Mouse (Mus musculus): ENCODE results near the gene Eif4e. TPM values are rescaled to one million over a fixed set of nuclear protein-coding genes. Genes with fewer than 3 reads are reported as not detected.

The Eif4e gene
- polyA plus RNA-seq, 1 experiment = 5.4 TPM

DNA sequence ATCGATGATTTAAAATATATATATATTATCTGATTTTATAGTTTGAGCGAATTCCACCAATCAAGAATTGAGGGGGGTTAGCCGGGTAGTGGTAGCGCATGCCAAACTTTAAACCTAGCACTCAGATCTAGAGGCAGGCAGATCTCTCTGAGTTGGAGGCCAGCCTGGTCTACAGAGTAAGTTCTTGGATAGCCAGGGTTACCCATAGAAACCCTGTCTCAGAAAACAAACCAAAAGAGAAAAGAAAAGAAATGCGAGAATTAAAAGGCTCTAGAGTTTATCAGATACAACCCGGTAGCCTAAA lies 36.0 kb upstream of the Eif4e start:
- H3K36me3 ChIP-seq (ENCODE audit: control insufficient read depth, insufficient read depth, low read length) = peaks cover under 1% of the 10 kb centered on the region; the same call in 1 of the 2 replicates
- H3K27ac ChIP-seq (ENCODE audit: insufficient read depth, low read depth, low read length) = no peak overlapping the region
- 11% methylated on average over 6 of the region's 6 CpGs for WGBS
- TF ChIP-seq POLR2A (IDR thresholded peaks at IDR 0.05; ENCODE audit: low read depth, low read length) = no peak
- no peak overlapping the region for H3K4me3 ChIP-seq (ENCODE audit: low read depth, low read length)
- H3K27me3 ChIP-seq (ENCODE audit: control insufficient read depth, insufficient read depth, low read length) = no peaks in the 10 kb centered on the region
- no peaks in the 10 kb centered on the region for H3K4me1 ChIP-seq (ENCODE audit: control insufficient read depth, insufficient read depth, insufficient read length, low read length)

DNA sequence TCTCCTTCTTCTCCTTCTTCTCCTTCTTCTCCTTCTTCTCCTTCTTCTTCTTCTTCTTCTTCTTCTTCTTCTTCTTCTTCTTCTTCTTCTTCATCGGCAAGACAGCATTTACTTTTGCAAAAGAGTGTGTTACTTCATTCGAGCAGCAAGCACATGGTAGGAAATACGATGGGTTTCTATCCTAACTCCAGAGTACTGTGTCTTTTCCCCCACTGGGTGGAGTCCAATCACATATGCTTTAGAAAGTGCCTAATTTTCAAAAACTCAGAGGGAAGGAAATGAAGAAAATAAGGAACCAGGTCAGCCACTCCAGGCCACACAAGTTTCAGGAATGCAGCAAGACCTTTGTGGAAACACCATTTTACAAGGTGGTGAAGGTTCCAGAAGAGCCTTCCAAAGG lies 32.3 kb upstream of the Eif4e start:
- Histone ChIP-seq H3K4me3 (ENCODE audit: low read depth, low read length) (no peak overlapping the region), H3K27ac (ENCODE audit: insufficient read depth, low read depth, low read length) (no peak overlapping the region), H3K36me3 (ENCODE audit: control insufficient read depth, insufficient read depth, low read length) (no peaks in the 10 kb centered on the region), H3K27me3 (ENCODE audit: control insufficient read depth, insufficient read depth, low read length) (no peaks in the 10 kb centered on the region), H3K4me1 (ENCODE audit: control insufficient read depth, insufficient read depth, insufficient read length, low read length) (no peaks in the 10 kb centered on the region)
- TF ChIP-seq CTCF (IDR thresholded peaks at IDR 0.05; ENCODE audit: extremely low read depth, insufficient read length, insufficient replicate concordance, low read depth, low read length) (no peak), POLR2A (IDR thresholded peaks at IDR 0.05; ENCODE audit: low read depth, low read length) (no peak)
- WGBS = 85% methylated on average over 3 of the region's 3 CpGs

DNA sequence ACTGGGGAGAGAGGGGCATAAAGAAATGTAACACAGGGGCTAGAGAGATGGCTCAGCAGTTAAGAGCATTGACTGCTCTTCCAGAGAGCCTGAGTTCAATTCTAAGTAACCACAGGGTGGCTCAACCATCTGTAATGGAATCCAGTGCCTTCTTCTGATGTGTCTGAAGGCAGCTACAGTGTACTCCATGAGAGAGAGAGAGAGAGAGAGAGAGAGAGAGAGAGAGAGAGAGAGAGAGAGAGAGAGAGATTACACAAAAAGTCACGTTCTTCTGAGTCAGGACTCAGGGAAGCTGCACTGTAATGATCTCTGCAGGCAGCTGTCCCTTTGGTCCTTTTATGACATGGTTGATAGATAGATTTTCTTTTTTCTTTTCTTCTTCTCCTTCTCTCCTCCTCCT lies 31.4 kb upstream of the Eif4e start:
- Histone ChIP-seq H3K4me1 (ENCODE audit: control insufficient read depth, insufficient read depth, insufficient read length, low read length) (no peaks in the 10 kb centered on the region), H3K27me3 (ENCODE audit: control insufficient read depth, insufficient read depth, low read length) (no peaks in the 10 kb centered on the region), H3K27ac (ENCODE audit: insufficient read depth, low read depth, low read length) (no peak overlapping the region), H3K36me3 (ENCODE audit: control insufficient read depth, insufficient read depth, low read length) (no peaks in the 10 kb centered on the region), H3K4me3 (ENCODE audit: low read depth, low read length) (no peak overlapping the region)
- WGBS = 28% methylated on average over 1 of the region's 1 CpGs
- no peak for TF ChIP-seq POLR2A (IDR thresholded peaks at IDR 0.05; ENCODE audit: low read depth, low read length)
- TF ChIP-seq CTCF (IDR thresholded peaks at IDR 0.05; ENCODE audit: extremely low read depth, insufficient read length, insufficient replicate concordance, low read depth, low read length) = no peak

DNA sequence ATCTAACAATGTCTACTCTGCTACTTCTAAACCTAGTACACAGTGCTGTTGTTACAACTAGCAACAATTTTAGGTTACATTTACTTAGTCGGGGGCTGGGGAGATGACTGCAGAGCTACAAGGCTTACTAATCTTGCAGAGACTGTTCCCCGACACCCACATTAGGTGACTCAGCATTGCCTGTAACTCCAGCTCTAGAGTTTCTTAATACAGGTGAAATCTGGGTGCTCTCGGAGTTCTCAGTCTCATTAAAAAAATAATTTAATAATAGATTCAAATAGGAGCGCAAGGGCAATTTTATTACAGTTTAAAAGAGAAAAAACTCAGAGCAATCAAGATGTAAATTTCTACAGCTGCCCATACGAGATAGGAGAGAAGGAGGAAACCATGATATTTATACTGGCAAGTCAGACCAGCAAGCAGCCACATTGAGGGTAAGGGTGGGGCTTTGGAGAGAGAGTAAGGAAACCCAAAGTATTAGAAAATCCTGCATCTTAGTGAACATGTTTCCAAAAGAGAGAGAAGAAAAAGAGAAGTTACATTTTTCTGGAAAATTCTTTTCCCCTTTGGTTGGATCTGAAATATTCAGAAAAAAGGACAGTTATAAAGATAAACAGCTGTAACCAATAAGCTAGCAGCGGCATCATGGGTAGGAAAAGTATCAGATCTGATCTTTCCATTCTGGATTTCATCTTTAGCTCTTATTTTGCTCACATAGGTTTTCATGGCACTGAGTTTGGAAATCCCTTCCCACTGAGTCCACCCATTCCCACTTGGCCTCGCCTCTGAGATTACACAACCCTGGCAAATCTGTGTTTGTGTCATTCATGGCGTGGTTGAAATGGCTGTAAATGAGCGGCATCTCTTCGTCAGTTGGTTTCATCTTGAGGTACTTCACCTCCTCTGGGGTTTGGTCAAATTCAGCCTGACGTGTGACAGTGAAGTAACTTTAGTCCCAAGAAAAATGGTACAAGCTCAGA lies 30.5 kb upstream of the Eif4e start:
- no peaks in the 10 kb centered on the region for H3K27me3 ChIP-seq (ENCODE audit: control insufficient read depth, insufficient read depth, low read length)
- H3K36me3 ChIP-seq (ENCODE audit: control insufficient read depth, insufficient read depth, low read length) = no peaks in the 10 kb centered on the region
- H3K4me3 ChIP-seq (ENCODE audit: low read depth, low read length) = no peak overlapping the region
- no peak for TF ChIP-seq CTCF (IDR thresholded peaks at IDR 0.05; ENCODE audit: extremely low read depth, insufficient read length, insufficient replicate concordance, low read depth, low read length)
- no peak for TF ChIP-seq POLR2A (IDR thresholded peaks at IDR 0.05; ENCODE audit: low read depth, low read length)
- WGBS = 58% methylated on average over 11 of the region's 11 CpGs
- no peaks in the 10 kb centered on the region for H3K4me1 ChIP-seq (ENCODE audit: control insufficient read depth, insufficient read depth, insufficient read length, low read length)
- no peak overlapping the region for H3K27ac ChIP-seq (ENCODE audit: insufficient read depth, low read depth, low read length)

DNA sequence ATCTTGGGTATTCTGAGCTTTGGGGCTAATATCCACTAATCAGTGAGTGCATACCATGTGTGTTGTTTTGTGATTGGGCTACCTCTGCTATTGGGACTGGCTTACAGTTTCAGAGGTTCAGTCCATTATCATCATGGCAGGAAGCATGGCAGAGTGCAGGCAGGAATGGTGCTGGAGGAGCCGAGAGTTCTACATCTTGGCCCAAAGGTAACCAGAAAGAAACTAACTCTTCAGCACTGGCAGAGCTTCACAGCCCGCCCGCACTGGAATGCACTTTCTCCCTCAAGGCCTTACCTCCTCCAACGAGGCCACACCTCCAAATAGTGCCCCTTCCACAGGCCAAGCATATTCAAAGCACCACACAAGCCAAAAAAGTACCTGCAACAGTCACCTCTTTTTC lies 27.2 kb upstream of the Eif4e start:
- no peaks in the 10 kb centered on the region for H3K36me3 ChIP-seq (ENCODE audit: control insufficient read depth, insufficient read depth, low read length)
- no peaks in the 10 kb centered on the region for H3K27me3 ChIP-seq (ENCODE audit: control insufficient read depth, insufficient read depth, low read length)
- WGBS = 72% methylated on average over 4 of the region's 4 CpGs
- no peak overlapping the region for H3K4me3 ChIP-seq (ENCODE audit: low read depth, low read length)
- no peaks in the 10 kb centered on the region; the same call in 1 of the 2 replicates for H3K4me1 ChIP-seq (ENCODE audit: control insufficient read depth, insufficient read depth, insufficient read length, low read length)
- TF ChIP-seq CTCF (IDR thresholded peaks at IDR 0.05; ENCODE audit: extremely low read depth, insufficient read length, insufficient replicate concordance, low read depth, low read length) (no peak), POLR2A (IDR thresholded peaks at IDR 0.05; ENCODE audit: low read depth, low read length) (no peak)
- no peak overlapping the region for H3K27ac ChIP-seq (ENCODE audit: insufficient read depth, low read depth, low read length)

DNA sequence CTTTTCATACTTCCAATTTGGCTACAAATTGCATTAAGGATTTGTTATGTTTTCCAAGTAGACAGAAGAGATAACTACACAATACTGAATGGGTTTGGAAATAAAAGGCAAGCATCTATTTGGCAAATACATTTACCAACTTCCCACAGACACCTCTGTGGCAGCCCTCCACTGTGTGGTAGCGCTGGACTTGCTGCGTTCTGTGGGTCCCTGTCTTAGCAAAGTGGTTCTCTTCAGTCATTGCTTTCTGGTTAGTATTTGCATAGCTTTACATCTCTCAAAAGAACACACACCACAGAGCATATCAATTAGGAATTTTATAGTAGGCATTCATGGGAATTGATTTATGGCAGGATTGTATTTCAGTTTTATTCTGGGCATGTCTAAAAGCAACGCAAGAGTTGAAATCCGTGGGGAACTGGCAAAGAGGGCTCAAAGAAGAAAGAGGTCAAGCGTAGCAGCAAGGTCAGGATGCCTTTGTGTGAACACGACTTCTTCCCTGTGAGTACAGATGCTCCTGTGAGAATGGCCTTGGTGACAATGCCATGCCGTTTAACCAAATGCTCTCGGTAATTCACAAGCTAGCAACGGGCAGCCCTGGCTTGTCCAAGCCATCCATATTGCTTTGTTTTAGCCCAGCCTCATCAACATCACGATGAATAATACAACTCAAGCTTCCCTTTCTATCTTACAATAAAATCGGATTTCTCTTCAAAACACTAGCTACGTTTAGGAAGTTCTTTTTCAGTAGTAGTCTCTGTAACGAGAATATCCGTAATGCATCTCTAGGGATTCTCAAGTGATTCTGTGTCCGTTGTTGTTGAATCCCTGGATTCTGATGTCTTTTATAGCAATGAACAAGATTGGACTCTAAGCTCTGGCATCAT lies 25.9 kb upstream of the Eif4e start:
- no peaks in the 10 kb centered on the region for H3K36me3 ChIP-seq (ENCODE audit: control insufficient read depth, insufficient read depth, low read length)
- no peaks in the 10 kb centered on the region for H3K27me3 ChIP-seq (ENCODE audit: control insufficient read depth, insufficient read depth, low read length)
- no peaks in the 10 kb centered on the region; the same call in 1 of the 2 replicates for H3K4me1 ChIP-seq (ENCODE audit: control insufficient read depth, insufficient read depth, insufficient read length, low read length)
- TF ChIP-seq CTCF (IDR thresholded peaks at IDR 0.05; ENCODE audit: extremely low read depth, insufficient read length, insufficient replicate concordance, low read depth, low read length) (no peak), POLR2A (IDR thresholded peaks at IDR 0.05; ENCODE audit: low read depth, low read length) (no peak)
- no peak overlapping the region for H3K27ac ChIP-seq (ENCODE audit: insufficient read depth, low read depth, low read length)
- 67% methylated on average over 15 of the region's 15 CpGs for WGBS
- no peak overlapping the region for H3K4me3 ChIP-seq (ENCODE audit: low read depth, low read length)

DNA sequence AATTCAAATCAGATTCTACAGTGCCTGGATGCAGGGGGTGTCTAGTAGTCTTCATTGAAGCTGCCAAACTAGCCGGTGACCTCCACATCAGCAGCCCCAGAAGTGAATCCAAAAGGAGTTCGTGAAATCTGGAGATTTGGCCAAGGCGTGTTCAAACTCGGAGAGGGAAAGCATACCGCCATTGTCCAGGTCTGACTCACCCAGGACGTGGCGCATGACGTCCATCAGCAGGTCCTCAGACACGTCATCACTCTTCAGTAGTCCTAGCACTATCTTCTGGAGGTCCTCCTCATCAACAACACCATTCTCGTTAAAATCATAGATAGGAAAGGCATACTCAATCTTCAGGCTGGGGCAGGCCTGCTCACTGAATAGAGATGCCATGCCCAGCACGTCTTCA lies 22.2 kb upstream of the Eif4e start:
- Histone ChIP-seq H3K27ac (ENCODE audit: insufficient read depth, low read depth, low read length) (no peak overlapping the region), H3K4me1 (ENCODE audit: control insufficient read depth, insufficient read depth, insufficient read length, low read length) (no peaks in the 10 kb centered on the region; the same call in 1 of the 2 replicates), H3K27me3 (ENCODE audit: control insufficient read depth, insufficient read depth, low read length) (no peaks in the 10 kb centered on the region), H3K4me3 (ENCODE audit: low read depth, low read length) (no peak overlapping the region), H3K36me3 (ENCODE audit: control insufficient read depth, insufficient read depth, low read length) (no peaks in the 10 kb centered on the region)
- TF ChIP-seq CTCF (IDR thresholded peaks at IDR 0.05; ENCODE audit: extremely low read depth, insufficient read length, insufficient replicate concordance, low read depth, low read length) = no peak
- no peak for TF ChIP-seq POLR2A (IDR thresholded peaks at IDR 0.05; ENCODE audit: low read depth, low read length)
- WGBS = 86% methylated on average over 11 of the region's 11 CpGs

Data from small intestine, adult 2 months (tissue).